Mouse (Mus musculus): ENCODE results near the gene Katnal1.

DNA sequence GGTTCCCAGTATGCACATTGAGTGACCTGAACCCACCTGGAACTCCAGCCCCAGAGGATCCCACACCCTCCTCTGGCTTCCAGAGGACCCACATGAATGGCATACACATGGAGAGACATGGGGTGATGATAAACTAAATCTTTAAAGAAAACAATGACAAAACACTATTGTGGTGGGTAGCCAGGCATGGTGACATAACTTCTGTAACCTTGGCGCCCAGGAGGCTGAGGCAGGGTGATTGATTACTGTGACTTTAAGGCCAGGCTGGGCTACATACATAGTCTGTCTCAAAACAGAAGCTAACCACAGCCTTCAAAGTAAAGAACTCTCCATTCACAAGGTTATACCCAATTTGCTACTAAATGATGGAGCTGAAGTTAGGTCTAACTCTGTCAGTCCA is 35.1 kb upstream of the Katnal1 start:
- TF ChIP-seq CTCF (IDR thresholded peaks at IDR 0.05 in 2 of 3, conservative IDR thresholded peaks at IDR 0.05 in 1 of 3; ENCODE audit: control insufficient read depth in 1 of 3, insufficient read depth in 1 of 3, low read depth in 2 of 3, low read length in 3 of 3, poor library complexity in 1 of 3, severe bottlenecking in 1 of 3), result no peak
- TF ChIP-seq EP300 (IDR thresholded peaks at IDR 0.05; ENCODE audit: low read depth in 1 of 2, low read length in 2 of 2), result no peak
